Mouse (Mus musculus) bone marrow, adult 2 months (tissue): Measurements from ENCODE around the gene Frmd5. TPM values are rescaled to one million over a fixed set of nuclear protein-coding genes. Genes with fewer than 3 reads are reported as not detected.

Experiments used
- H3K27ac ChIP-seq: fragments of 200-500 bp; 2 replicates; pipeline ENCODE4 v1.5.1; 2012; ENCODE audit warnings: low read depth, mild to moderate bottlenecking, control low read depth, inconsistent platforms, low read length; ENCODE audit not compliant: control insufficient read depth, poor library complexity, insufficient read depth
- H3K4me1 ChIP-seq: fragments of 200-500 bp; 2 replicates; pipeline ENCODE4 v1.6.1; 2011; ENCODE audit warnings: low read length; ENCODE audit not compliant: control insufficient read depth, insufficient read depth
- H3K4me3 ChIP-seq: fragments of 200-500 bp; replicated peaks from 2 replicates; pipeline ENCODE3; 2011; ENCODE audit warnings: mild to moderate bottlenecking, low read depth, low read length, control low read depth; ENCODE audit not compliant: control insufficient read depth
- CTCF ChIP-seq: fragments of 200-500 bp; IDR thresholded peaks from 2 replicates; pipeline ENCODE4 v1.5.1; 2011; ENCODE audit warnings: low read length, control low read depth; ENCODE audit not compliant: control insufficient read depth, insufficient read depth
- POLR2A ChIP-seq: fragments of 200-500 bp; IDR thresholded peaks from 2 replicates; pipeline ENCODE4 v1.6.1; 2011; ENCODE audit warnings: low read depth, mild to moderate bottlenecking, control low read depth, low read length, borderline replicate concordance; ENCODE audit not compliant: control insufficient read depth
- WGBS: fragments of 180-500 bp; shearing (Covaris S2); methylation state at CpG from one replicate; pipeline ENCODE4 v1.1.7; 2018; 5-methylcytosine and 5-hydroxymethylcytosine counted together
- polyA plus RNA-seq: library from polyadenylated mRNA; stranded (reverse); fragments of >200 nt; gene quantifications from 2 replicates; pipeline ENCODE4 v1.2.4, GENCODE M21; 2011; ENCODE audit warnings: low replicate concordance; ENCODE audit not compliant: missing spikeins, insufficient read depth, insufficient read length

Gene Frmd5
- polyA plus RNA-seq, 1 experiment = not detected

DNA sequence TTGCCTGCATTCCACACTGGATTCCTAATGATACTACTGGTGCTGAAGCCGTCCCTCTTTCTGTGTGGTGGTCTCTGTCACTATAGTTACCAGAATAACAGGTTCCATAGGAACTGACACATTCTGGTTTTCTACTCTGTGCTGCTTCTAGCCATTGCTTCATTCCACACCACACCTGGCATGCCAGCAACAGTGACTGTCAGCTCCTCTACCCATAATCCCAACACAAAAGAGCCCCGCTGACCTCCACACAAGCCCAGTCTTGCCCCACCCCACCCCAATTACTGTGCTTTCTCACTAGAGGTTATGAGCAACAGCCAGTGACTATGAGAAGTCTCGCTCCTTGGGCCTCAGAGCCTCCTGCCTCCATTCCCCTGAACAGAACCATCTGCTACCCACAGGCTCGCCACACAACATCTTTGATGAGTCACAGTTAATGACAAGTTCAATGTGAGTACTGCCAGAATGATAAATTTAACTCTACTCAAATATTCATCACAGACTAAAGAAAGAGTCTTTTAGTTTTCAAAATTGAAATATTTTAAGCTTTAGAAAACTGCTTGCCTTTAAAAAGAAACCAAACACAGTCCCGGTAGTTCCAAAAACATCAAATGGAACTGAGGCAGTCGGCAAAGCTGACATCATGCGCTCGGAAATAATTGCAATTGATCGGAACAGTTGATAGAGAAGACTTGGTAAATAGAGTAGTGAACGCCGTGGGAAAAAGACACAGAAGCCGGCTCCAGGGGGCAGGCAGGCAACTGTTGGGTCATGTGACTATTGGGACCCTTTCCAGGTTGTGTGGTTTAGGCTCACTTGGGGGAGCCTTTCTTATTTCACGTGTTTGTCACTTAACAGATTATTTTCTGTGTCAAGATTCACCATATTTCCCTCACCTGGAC, 185.4 kb downstream of the Frmd5 start:
- Histone ChIP-seq H3K4me3 (no peak overlapping the region), H3K4me1 (no peaks in the 10 kb centered on the region), H3K27ac (no peak overlapping the region)
- TF ChIP-seq POLR2A = no peak
- no peak for TF ChIP-seq CTCF
- 66% methylated on average over 13 of the region's 13 CpGs for WGBS

DNA sequence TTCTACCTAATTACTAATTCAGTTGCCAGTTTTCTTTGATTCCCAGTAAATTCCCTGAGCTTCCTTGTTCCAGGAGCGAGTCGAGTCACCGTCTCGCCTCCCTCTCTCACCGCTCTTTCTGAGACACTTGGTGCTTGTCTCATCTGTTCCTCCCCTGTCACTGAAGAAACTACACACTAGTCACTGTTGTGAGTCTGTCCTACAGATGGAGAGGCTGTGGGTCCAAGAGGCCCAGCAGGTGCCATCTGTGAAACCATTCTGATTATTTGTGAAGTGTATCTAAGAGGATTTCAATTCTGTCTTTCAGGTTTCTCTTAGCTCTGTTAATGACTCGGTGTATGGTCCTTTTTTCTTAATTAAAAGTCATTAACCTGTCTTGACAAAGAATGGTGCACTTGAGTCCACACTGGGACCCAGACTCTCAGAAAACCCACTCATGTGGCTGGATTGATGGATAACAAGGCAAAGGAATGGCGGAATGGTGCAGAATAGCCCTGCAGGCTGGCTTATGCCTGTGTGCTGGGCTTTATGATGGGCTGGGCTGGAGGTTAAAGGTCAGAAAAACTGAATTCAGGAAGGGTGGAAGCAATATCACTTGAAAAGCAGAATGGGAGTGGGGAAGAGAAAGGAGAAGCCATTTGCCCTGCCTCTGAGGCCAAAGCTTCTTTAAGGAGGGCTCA, 186.2 kb downstream of the Frmd5 start:
- Histone ChIP-seq H3K4me1 (no peaks in the 10 kb centered on the region), H3K4me3 (no peak overlapping the region), H3K27ac (no peak overlapping the region)
- no peak for TF ChIP-seq POLR2A
- no peak for TF ChIP-seq CTCF
- 91% methylated on average over 7 of the region's 7 CpGs for WGBS

DNA sequence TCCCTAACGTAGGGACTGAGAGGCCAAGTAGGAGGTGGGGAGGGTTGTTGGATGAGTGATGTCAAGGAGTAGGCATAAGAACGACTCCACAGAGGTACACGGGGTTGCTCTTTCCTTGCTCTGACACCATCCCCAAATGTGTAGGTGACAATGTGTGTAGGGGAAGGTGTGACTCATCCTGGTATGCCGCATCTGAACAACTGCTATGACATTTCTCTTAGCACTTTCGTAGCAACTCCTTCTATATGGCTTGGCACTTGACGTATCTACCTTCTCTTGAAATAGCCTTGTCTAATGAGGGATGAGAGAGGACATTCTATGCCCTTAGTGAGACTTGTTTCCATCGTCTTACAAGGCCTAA, 191.7 kb downstream of the Frmd5 start:
- Histone ChIP-seq H3K27ac (no peak overlapping the region), H3K4me3 (no peak overlapping the region), H3K4me1 (peaks cover 1% of the 10 kb centered on the region)
- 70% methylated on average over 7 of the region's 7 CpGs for WGBS
- TF ChIP-seq CTCF = no peak
- no peak for TF ChIP-seq POLR2A

GRCm38 (mm10) chr2:121614483-121615198, 192.2 kb downstream of the Frmd5 start:
- Histone ChIP-seq H3K27ac (no peak overlapping the region), H3K4me3 (no peak overlapping the region), H3K4me1 (peaks cover 1% of the 10 kb centered on the region)
- WGBS = 82% methylated on average over 9 of the region's 9 CpGs
- TF ChIP-seq POLR2A (no peak), CTCF (no peak)

GRCm38 (mm10) chr2:121612112-121612511, 194.8 kb downstream of the Frmd5 start:
- H3K4me1 ChIP-seq = peaks cover 1% of the 10 kb centered on the region
- H3K27ac ChIP-seq = no peak overlapping the region
- 45% methylated on average over 5 of the region's 5 CpGs for WGBS
- TF ChIP-seq CTCF = no peak
- no peak for TF ChIP-seq POLR2A
- H3K4me3 ChIP-seq = no peak overlapping the region

GRCm38 (mm10) chr2:121610008-121610884, 196.6 kb downstream of the Frmd5 start:
- H3K4me3 ChIP-seq = no peak overlapping the region
- WGBS = 68% methylated on average over 17 of the region's 17 CpGs
- TF ChIP-seq POLR2A = no peak
- no peak for TF ChIP-seq CTCF
- H3K27ac ChIP-seq = no peak overlapping the region
- H3K4me1 ChIP-seq = peaks cover 1% of the 10 kb centered on the region

DNA sequence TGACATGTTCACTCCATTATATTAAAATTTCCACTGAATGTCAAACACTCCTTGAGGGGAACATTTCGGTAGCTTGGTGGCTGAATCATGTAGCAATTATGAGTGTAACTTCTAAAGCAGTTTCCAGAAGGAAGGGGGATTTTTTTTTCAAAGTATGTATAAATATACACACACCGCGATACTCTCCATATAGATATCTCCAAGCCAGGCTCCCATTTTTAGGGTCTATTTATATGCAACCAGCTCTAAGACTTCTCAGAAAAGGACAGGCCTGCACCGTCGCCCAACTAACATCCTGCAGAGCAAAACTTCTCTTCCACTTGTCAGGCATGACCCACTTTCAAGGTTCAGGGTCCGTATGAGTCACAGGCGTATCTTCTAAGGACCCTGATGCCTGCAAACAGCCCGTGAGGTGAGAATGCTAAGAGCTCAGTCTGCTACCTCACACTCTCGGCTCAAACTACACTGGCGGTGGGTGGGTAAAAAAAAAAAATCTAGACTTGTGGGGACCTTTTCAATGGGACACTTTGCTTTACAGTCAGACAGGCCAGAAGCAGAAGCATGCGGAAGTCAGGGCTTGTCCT, 197.7 kb downstream of the Frmd5 start:
- H3K4me3 ChIP-seq = no peak overlapping the region
- 81% methylated on average over 11 of the region's 11 CpGs for WGBS
- TF ChIP-seq CTCF (no peak), POLR2A (no peak)
- peaks cover 1% of the 10 kb centered on the region for H3K4me1 ChIP-seq
- no peak overlapping the region for H3K27ac ChIP-seq
